Mouse (Mus musculus): ENCODE measurements around the gene Rbpjl. TPM values are rescaled to one million over a fixed set of nuclear protein-coding genes. Genes with fewer than 3 reads are reported as not detected.
A peak's percentile ranks its signal among the peaks of the same experiment; 100 is the strongest.

Gene Rbpjl
- polyA plus RNA-seq, 1 experiment from 2014 or later = 0.89 TPM

- Histone ChIP-seq H3K4me2 (ENCODE audit: low read depth, low read length) (no peak overlapping the region), H3K9ac (ENCODE audit: low read depth, low read length) (no peak overlapping the region), H3K4me1 (ENCODE audit: control insufficient read depth, low read depth, low read length) (no peaks in the 10 kb centered on the region; the same call in none of the 2 replicates), H3K27me3 (ENCODE audit: control insufficient read depth, insufficient read depth, low read depth, low read length) (no peaks in the 10 kb centered on the region), H3K4me3 (ENCODE audit: low read depth, low read length) (no peak overlapping the region), H3K27ac (ENCODE audit: low read length) (no peak overlapping the region), H3K9me3 (replicated peaks; ENCODE audit: control insufficient read depth, low read length) (no peaks in the 10 kb centered on the region), H3K36me3 (ENCODE audit: control insufficient read depth, insufficient read depth) (no peaks in the 10 kb centered on the region)
- no peak for ATAC-seq (ENCODE audit: low read depth)
- WGBS (ENCODE audit: insufficient replicate concordance) = 51% methylated on average over 7 of the region's 7 CpGs
Measured at GRCm38 (mm10) chr2:164453887-164454500, 51.1 kb downstream of the Rbpjl start.

GRCm38 (mm10) chr2:164454846-164455245 lies 51.9 kb downstream of the Rbpjl start:
- ATAC-seq (ENCODE audit: low read depth) = peak; percentile 49
- Histone ChIP-seq H3K4me1 (ENCODE audit: control insufficient read depth, low read depth, low read length) (no peaks in the 10 kb centered on the region; the same call in none of the 2 replicates), H3K4me2 (ENCODE audit: low read depth, low read length) (no peak overlapping the region), H3K9ac (ENCODE audit: low read depth, low read length) (no peak overlapping the region), H3K9me3 (replicated peaks; ENCODE audit: control insufficient read depth, low read length) (no peaks in the 10 kb centered on the region), H3K27ac (ENCODE audit: low read length) (peak overlapping the region; percentile 48), H3K4me3 (ENCODE audit: low read depth, low read length) (no peak overlapping the region), H3K36me3 (ENCODE audit: control insufficient read depth, insufficient read depth) (no peaks in the 10 kb centered on the region), H3K27me3 (ENCODE audit: control insufficient read depth, insufficient read depth, low read depth, low read length) (no peaks in the 10 kb centered on the region)
- WGBS (ENCODE audit: insufficient replicate concordance) = 40% methylated on average over 10 of the region's 10 CpGs

- Histone ChIP-seq H3K9me3 (replicated peaks; ENCODE audit: control insufficient read depth, low read length) (no peaks in the 10 kb centered on the region), H3K4me2 (ENCODE audit: low read depth, low read length) (no peak overlapping the region), H3K4me3 (ENCODE audit: low read depth, low read length) (no peak overlapping the region), H3K36me3 (ENCODE audit: control insufficient read depth, insufficient read depth) (no peaks in the 10 kb centered on the region), H3K4me1 (ENCODE audit: control insufficient read depth, low read depth, low read length) (no peaks in the 10 kb centered on the region; the same call in none of the 2 replicates), H3K27ac (ENCODE audit: low read length) (peak overlapping the region; percentile 48; the same call in 1 of the 2 replicates), H3K9ac (ENCODE audit: low read depth, low read length) (no peak overlapping the region), H3K27me3 (ENCODE audit: control insufficient read depth, insufficient read depth, low read depth, low read length) (no peaks in the 10 kb centered on the region)
- WGBS (ENCODE audit: insufficient replicate concordance) = 44% methylated on average over 6 of the region's 6 CpGs
- no peak for ATAC-seq (ENCODE audit: low read depth)
Measured at GRCm38 (mm10) chr2:164455421-164456190, 52.7 kb downstream of the Rbpjl start.

GRCm38 (mm10) chr2:164456413-164456812 lies 53.5 kb downstream of the Rbpjl start:
- no peak overlapping the region for H3K4me3 ChIP-seq (ENCODE audit: low read depth, low read length)
- no peak for ATAC-seq (ENCODE audit: low read depth)
- H3K9me3 ChIP-seq (replicated peaks; ENCODE audit: control insufficient read depth, low read length) = no peaks in the 10 kb centered on the region
- H3K36me3 ChIP-seq (ENCODE audit: control insufficient read depth, insufficient read depth) = no peaks in the 10 kb centered on the region
- 40% methylated on average over 1 of the region's 1 CpGs for WGBS (ENCODE audit: insufficient replicate concordance)
- H3K27ac ChIP-seq (ENCODE audit: low read length) = peak overlapping the region; percentile 27; the same call in 1 of the 2 replicates
- H3K4me1 ChIP-seq (ENCODE audit: control insufficient read depth, low read depth, low read length) = no peaks in the 10 kb centered on the region; the same call in none of the 2 replicates
- no peaks in the 10 kb centered on the region for H3K27me3 ChIP-seq (ENCODE audit: control insufficient read depth, insufficient read depth, low read depth, low read length)
- no peak overlapping the region for H3K9ac ChIP-seq (ENCODE audit: low read depth, low read length)
- H3K4me2 ChIP-seq (ENCODE audit: low read depth, low read length) = no peak overlapping the region

GRCm38 (mm10) chr2:164456864-164457300 lies 53.9 kb downstream of the Rbpjl start, which contains the start of gene Sys1:
TSS of gene Sys1 (plus strand) at chr2:164456964.
- no peak for ATAC-seq (ENCODE audit: low read depth)
- Histone ChIP-seq H3K27me3 (ENCODE audit: control insufficient read depth, insufficient read depth, low read depth, low read length) (no peaks in the 10 kb centered on the region), H3K4me1 (ENCODE audit: control insufficient read depth, low read depth, low read length) (peaks cover 4% of the 10 kb centered on the region), H3K4me2 (ENCODE audit: low read depth, low read length) (0 out of 2 replicates have a peak within 1 kb of the TSS, but pooled peaks have one; percentile 17), H3K9ac (ENCODE audit: low read depth, low read length) (0 out of 2 replicates have a peak within 1 kb of the TSS, but pooled peaks have one; percentile 15), H3K27ac (ENCODE audit: low read length) (peak within 1 kb of the TSS; percentile 58), H3K36me3 (ENCODE audit: control insufficient read depth, insufficient read depth) (no peaks in the 10 kb centered on the region), H3K4me3 (ENCODE audit: low read depth, low read length) (0 out of 2 replicates have a peak within 1 kb of the TSS, but pooled peaks have one; percentile 7), H3K9me3 (replicated peaks; ENCODE audit: control insufficient read depth, low read length) (no peaks in the 10 kb centered on the region)
- 14% methylated on average over 7 of the region's 7 CpGs for WGBS (ENCODE audit: insufficient replicate concordance)

GRCm38 (mm10) chr2:164457942-164458341 lies 55.0 kb downstream of the Rbpjl start:
- no peaks in the 10 kb centered on the region for H3K36me3 ChIP-seq (ENCODE audit: control insufficient read depth, insufficient read depth)
- no peaks in the 10 kb centered on the region for H3K27me3 ChIP-seq (ENCODE audit: control insufficient read depth, insufficient read depth, low read depth, low read length)
- 0 out of 2 replicates have a peak overlapping the region, but pooled peaks have one; percentile 17 for H3K4me2 ChIP-seq (ENCODE audit: low read depth, low read length)
- H3K4me3 ChIP-seq (ENCODE audit: low read depth, low read length) = no peak overlapping the region
- H3K4me1 ChIP-seq (ENCODE audit: control insufficient read depth, low read depth, low read length) = peaks cover 13% of the 10 kb centered on the region
- no peaks in the 10 kb centered on the region for H3K9me3 ChIP-seq (replicated peaks; ENCODE audit: control insufficient read depth, low read length)
- peak overlapping the region; percentile 79 for H3K27ac ChIP-seq (ENCODE audit: low read length)
- ATAC-seq (ENCODE audit: low read depth) = no peak
- no peak overlapping the region for H3K9ac ChIP-seq (ENCODE audit: low read depth, low read length)
- 41% methylated on average over 7 of the region's 7 CpGs for WGBS (ENCODE audit: insufficient replicate concordance)

GRCm38 (mm10) chr2:164458535-164458934 lies 55.6 kb downstream of the Rbpjl start:
- Histone ChIP-seq H3K9ac (ENCODE audit: low read depth, low read length) (no peak overlapping the region), H3K4me2 (ENCODE audit: low read depth, low read length) (no peak overlapping the region), H3K36me3 (ENCODE audit: control insufficient read depth, insufficient read depth) (no peaks in the 10 kb centered on the region), H3K27ac (ENCODE audit: low read length) (peak overlapping the region; percentile 79), H3K4me1 (ENCODE audit: control insufficient read depth, low read depth, low read length) (peaks cover 13% of the 10 kb centered on the region), H3K9me3 (replicated peaks; ENCODE audit: control insufficient read depth, low read length) (no peaks in the 10 kb centered on the region), H3K4me3 (ENCODE audit: low read depth, low read length) (no peak overlapping the region), H3K27me3 (ENCODE audit: control insufficient read depth, insufficient read depth, low read depth, low read length) (no peaks in the 10 kb centered on the region)
- peak; percentile 47 for ATAC-seq (ENCODE audit: low read depth)
- 32% methylated on average over 8 of the region's 8 CpGs for WGBS (ENCODE audit: insufficient replicate concordance)

GRCm38 (mm10) chr2:164460745-164461551 lies 58.0 kb downstream of the Rbpjl start, which contains the start of gene Gm20458:
TSS of gene Gm20458 (plus strand) at chr2:164460967.
- ATAC-seq (ENCODE audit: low read depth) = peak; percentile 93
- under 1% methylated on average over 77 of the region's 79 CpGs for WGBS (ENCODE audit: insufficient replicate concordance)
- Histone ChIP-seq H3K27ac (ENCODE audit: low read length) (peak within 1 kb of the TSS; percentile 77), H3K9me3 (replicated peaks; ENCODE audit: control insufficient read depth, low read length) (no peaks in the 10 kb centered on the region), H3K4me2 (ENCODE audit: low read depth, low read length) (peak within 1 kb of the TSS; percentile 89), H3K9ac (ENCODE audit: low read depth, low read length) (peak within 1 kb of the TSS; percentile 80), H3K36me3 (ENCODE audit: control insufficient read depth, insufficient read depth) (peaks cover 5% of the 10 kb centered on the region), H3K27me3 (ENCODE audit: control insufficient read depth, insufficient read depth, low read depth, low read length) (no peaks in the 10 kb centered on the region), H3K4me3 (ENCODE audit: low read depth, low read length) (peak within 1 kb of the TSS; percentile 93), H3K4me1 (ENCODE audit: control insufficient read depth, low read depth, low read length) (peaks cover 13% of the 10 kb centered on the region)
